Mouse (Mus musculus) heart, embryonic 16.5 days (tissue): ENCODE measurements around the gene Lyrm9. TPM values are rescaled to one million over a fixed set of nuclear protein-coding genes. Genes with fewer than 3 reads are reported as not detected.

Source experiments
- ATAC-seq: fragments of 200-750 bp; cut with Nextera tagmentation; replicated peaks from 2 replicates; pipeline ENCODE4 v1.8.0; 2017; ENCODE audit warnings: moderate number of reproducible peaks; ENCODE audit not compliant: insufficient read depth, low FRiP score; ENCODE audit errors: extremely low read depth
- H3K27ac ChIP-seq: fragments of 300-500 bp; sonication (generic); 2 replicates; pipeline ENCODE4 v1.5.1; 2014; ENCODE audit warnings: mild to moderate bottlenecking, low read length, control low read depth, moderate library complexity
- H3K27me3 ChIP-seq: fragments of 300-500 bp; sonication (generic); 2 replicates; pipeline ENCODE4 v1.6.1; 2014; ENCODE audit warnings: low read length, mixed read lengths; ENCODE audit not compliant: control insufficient read depth, insufficient read depth
- H3K36me3 ChIP-seq: fragments of 300-500 bp; sonication (generic); 2 replicates; pipeline ENCODE4 v1.6.1; 2014; ENCODE audit not compliant: control insufficient read depth, insufficient read depth
- H3K4me1 ChIP-seq: fragments of 300-500 bp; sonication (generic); 2 replicates; pipeline ENCODE4 v1.6.1; 2014; ENCODE audit warnings: low read length, mixed read lengths; ENCODE audit not compliant: control insufficient read depth, insufficient read depth
- H3K4me2 ChIP-seq: fragments of 300-500 bp; sonication (generic); 2 replicates; pipeline ENCODE4 v1.6.1; 2014; ENCODE audit warnings: low read depth, mild to moderate bottlenecking, control low read depth, low read length
- H3K4me3 ChIP-seq: fragments of 300-500 bp; sonication (generic); 2 replicates; pipeline ENCODE4 v1.5.1; 2014; ENCODE audit warnings: mild to moderate bottlenecking, control low read depth, low read length
- H3K9ac ChIP-seq: fragments of 300-500 bp; sonication (generic); 2 replicates; pipeline ENCODE4 v1.6.1; 2014; ENCODE audit warnings: low read length, control low read depth
- H3K9me3 ChIP-seq: fragments of 300-500 bp; sonication (generic); replicated peaks from 2 replicates; pipeline ENCODE4 v1.6.1; 2016; ENCODE audit warnings: low read length; ENCODE audit not compliant: control insufficient read depth
- WGBS: fragments of 180-500 bp; shearing (Covaris S2); extraction: QIAGEN DNeasy Blood & Tissue Kit; methylation state at CpG from one replicate; pipeline ENCODE4 v1.1.7; 2014; 5-methylcytosine and 5-hydroxymethylcytosine counted together
- polyA plus RNA-seq: library from polyadenylated mRNA; unstranded; fragments of >200 nt; fragmentation: Nextera tagmentation; extraction: Ambion mirVana; gene quantifications from 2 replicates; pipeline ENCODE4 v1.2.1, GENCODE M21; 2015

Lyrm9 gene
- polyA plus RNA-seq, 1 experiment from 2014 or later, result 36.6 TPM

GRCm38 (mm10) chr11:78791582-78791981 lies 34.8 kb upstream of the Lyrm9 start:
- Histone ChIP-seq H3K36me3 (no peaks in the 10 kb centered on the region), H3K9ac (no peak overlapping the region), H3K27ac (peak overlapping the region; percentile 55), H3K27me3 (no peaks in the 10 kb centered on the region), H3K4me1 (peaks cover 17% of the 10 kb centered on the region), H3K4me3 (no peak overlapping the region), H3K9me3 (no peaks in the 10 kb centered on the region), H3K4me2 (no peak overlapping the region)
- 22% methylated on average over 4 of the region's 4 CpGs for WGBS
- peak; percentile 73; the same call in 1 of the 2 replicates for ATAC-seq

- Histone ChIP-seq H3K4me3 (no peak overlapping the region), H3K27me3 (no peaks in the 10 kb centered on the region), H3K9ac (peak overlapping the region; percentile 45; the same call in 1 of the 2 replicates), H3K36me3 (no peaks in the 10 kb centered on the region), H3K4me2 (peak overlapping the region; percentile 55), H3K27ac (peak overlapping the region; percentile 55), H3K4me1 (peaks cover 17% of the 10 kb centered on the region), H3K9me3 (no peaks in the 10 kb centered on the region)
- WGBS, result 62% methylated on average over 5 of the region's 5 CpGs
- no peak for ATAC-seq
Measured at GRCm38 (mm10) chr11:78792055-78792454, 34.3 kb upstream of the Lyrm9 start.

- Histone ChIP-seq H3K36me3 (no peaks in the 10 kb centered on the region), H3K9ac (peak overlapping the region; percentile 45), H3K4me1 (peaks cover 17% of the 10 kb centered on the region), H3K27me3 (no peaks in the 10 kb centered on the region), H3K27ac (no peak overlapping the region), H3K4me3 (peak overlapping the region; percentile 28), H3K9me3 (no peaks in the 10 kb centered on the region), H3K4me2 (peak overlapping the region; percentile 55)
- 34% methylated on average over 11 of the region's 11 CpGs for WGBS
- ATAC-seq, result no peak
Measured at GRCm38 (mm10) chr11:78792465-78792864, 33.9 kb upstream of the Lyrm9 start.

GRCm38 (mm10) chr11:78793116-78793515 lies 33.3 kb upstream of the Lyrm9 start:
- Histone ChIP-seq H3K27me3 (no peaks in the 10 kb centered on the region), H3K4me3 (no peak overlapping the region), H3K9ac (no peak overlapping the region), H3K27ac (no peak overlapping the region), H3K9me3 (no peaks in the 10 kb centered on the region), H3K4me2 (peak overlapping the region; percentile 55), H3K36me3 (no peaks in the 10 kb centered on the region), H3K4me1 (peaks cover 17% of the 10 kb centered on the region)
- ATAC-seq, result no peak
- WGBS, result 78% methylated on average over 11 of the region's 11 CpGs

GRCm38 (mm10) chr11:78796072-78796729 lies 30.2 kb upstream of the Lyrm9 start:
- no peak overlapping the region for H3K4me3 ChIP-seq
- no peaks in the 10 kb centered on the region for H3K36me3 ChIP-seq
- 78% methylated on average over 10 of the region's 10 CpGs for WGBS
- ATAC-seq, result no peak
- H3K27ac ChIP-seq, result no peak overlapping the region
- no peak overlapping the region for H3K9ac ChIP-seq
- no peaks in the 10 kb centered on the region for H3K27me3 ChIP-seq
- peaks cover 18% of the 10 kb centered on the region for H3K4me1 ChIP-seq
- no peak overlapping the region for H3K4me2 ChIP-seq
- no peaks in the 10 kb centered on the region for H3K9me3 ChIP-seq

- no peak overlapping the region for H3K27ac ChIP-seq
- peaks cover 22% of the 10 kb centered on the region for H3K4me1 ChIP-seq
- H3K4me3 ChIP-seq, result no peak overlapping the region
- ATAC-seq, result no peak
- WGBS, result 81% methylated on average over 4 of the region's 4 CpGs
- no peaks in the 10 kb centered on the region for H3K36me3 ChIP-seq
- H3K4me2 ChIP-seq, result no peak overlapping the region
- no peaks in the 10 kb centered on the region for H3K9me3 ChIP-seq
- no peaks in the 10 kb centered on the region for H3K27me3 ChIP-seq
- no peak overlapping the region for H3K9ac ChIP-seq
Measured at GRCm38 (mm10) chr11:78801094-78801493, 25.3 kb upstream of the Lyrm9 start.

GRCm38 (mm10) chr11:78803587-78804316 lies 22.6 kb upstream of the Lyrm9 start:
- no peak overlapping the region for H3K9ac ChIP-seq
- H3K9me3 ChIP-seq, result no peaks in the 10 kb centered on the region
- H3K36me3 ChIP-seq, result no peaks in the 10 kb centered on the region
- WGBS, result 45% methylated on average over 14 of the region's 14 CpGs
- no peak overlapping the region for H3K4me3 ChIP-seq
- H3K27ac ChIP-seq, result peak overlapping the region; percentile 91
- peak; percentile 94 for ATAC-seq
- H3K4me2 ChIP-seq, result no peak overlapping the region
- no peaks in the 10 kb centered on the region for H3K27me3 ChIP-seq
- peaks cover 28% of the 10 kb centered on the region for H3K4me1 ChIP-seq

GRCm38 (mm10) chr11:78804551-78804950 lies 21.8 kb upstream of the Lyrm9 start:
- WGBS, result 87% methylated on average over 6 of the region's 6 CpGs

GRCm38 (mm10) chr11:78805198-78805597 lies 21.2 kb upstream of the Lyrm9 start:
- H3K27ac ChIP-seq, result no peak overlapping the region
- H3K36me3 ChIP-seq, result no peaks in the 10 kb centered on the region
- H3K9ac ChIP-seq, result no peak overlapping the region
- no peaks in the 10 kb centered on the region for H3K27me3 ChIP-seq
- H3K4me2 ChIP-seq, result no peak overlapping the region
- H3K4me1 ChIP-seq, result peaks cover 26% of the 10 kb centered on the region
- WGBS, result 63% methylated on average over 6 of the region's 6 CpGs
- no peaks in the 10 kb centered on the region for H3K9me3 ChIP-seq
- no peak for ATAC-seq
- H3K4me3 ChIP-seq, result no peak overlapping the region

More at GRCm38 (mm10) chr11:78804551-78804950, 21.8 kb upstream of the Lyrm9 start:
- H3K4me1 ChIP-seq, result peaks cover 28% of the 10 kb centered on the region
- ATAC-seq, result no peak
- H3K36me3 ChIP-seq, result no peaks in the 10 kb centered on the region
- no peak overlapping the region for H3K4me2 ChIP-seq
- no peak overlapping the region for H3K27ac ChIP-seq
- no peak overlapping the region for H3K9ac ChIP-seq
- no peaks in the 10 kb centered on the region for H3K27me3 ChIP-seq
- no peak overlapping the region for H3K4me3 ChIP-seq
- no peaks in the 10 kb centered on the region for H3K9me3 ChIP-seq
